Mouse (Mus musculus) hindbrain, embryonic 14.5 days (tissue): ENCODE results near the gene Prkch. TPM values are rescaled to one million over a fixed set of nuclear protein-coding genes. Genes with fewer than 3 reads are reported as not detected.
"Not testable (repeated sequence)": the region's sequence is repeated elsewhere in the genome, so short reads cannot be mapped to it uniquely, and the experiment has no call there.

Source experiments
- ATAC-seq: fragments of 200-750 bp; cut with Nextera tagmentation; 2 replicates; pipeline ENCODE4 v1.8.0; 2017; ENCODE audit warnings: moderate number of reproducible peaks, mild to moderate bottlenecking, moderate TSS enrichment, moderate library complexity; ENCODE audit not compliant: low FRiP score
- DNase-seq: peaks from one replicate; pipeline ENCODE4 v3.0.0-alpha.2; 2015; ENCODE audit warnings: low spot score
- H3K27ac ChIP-seq: fragments of 300-500 bp; sonication (generic); 2 replicates; pipeline ENCODE4 v1.5.1; 2014; ENCODE audit warnings: mild to moderate bottlenecking, moderate library complexity
- H3K27me3 ChIP-seq: fragments of 300-500 bp; sonication (generic); 2 replicates; pipeline ENCODE4 v1.6.1; 2014; ENCODE audit warnings: mild to moderate bottlenecking, low read length, mixed read lengths; ENCODE audit not compliant: control insufficient read depth, insufficient read depth
- H3K36me3 ChIP-seq: fragments of 300-500 bp; sonication (generic); replicated peaks from 2 replicates; pipeline ENCODE4 v1.6.1; 2014; ENCODE audit not compliant: control insufficient read depth, insufficient read depth
- H3K4me1 ChIP-seq: fragments of 300-500 bp; sonication (generic); replicated peaks from 2 replicates; pipeline ENCODE4 v1.6.1; 2014; ENCODE audit warnings: antibody characterized with exemption, low read length, mixed read lengths; ENCODE audit not compliant: control insufficient read depth, insufficient read depth
- H3K4me2 ChIP-seq: fragments of 300-500 bp; sonication (generic); replicated peaks from 2 replicates; pipeline ENCODE4 v1.6.1; 2014; ENCODE audit warnings: mild to moderate bottlenecking, moderate library complexity
- H3K4me3 ChIP-seq: fragments of 300-500 bp; sonication (generic); replicated peaks from 2 replicates; pipeline ENCODE4 v1.5.1; 2014; ENCODE audit warnings: mild to moderate bottlenecking, low read length
- H3K9ac ChIP-seq: fragments of 300-500 bp; sonication (generic); 2 replicates; pipeline ENCODE4 v1.6.1; 2014
- H3K9me3 ChIP-seq: fragments of 300-500 bp; sonication (generic); 2 replicates; pipeline ENCODE4 v1.6.1; 2016; ENCODE audit warnings: low read length; ENCODE audit not compliant: control insufficient read depth
- whole genome bisulfite sequencing: fragments of 180-500 bp; shearing (Covaris S2); extraction: QIAGEN DNeasy Blood & Tissue Kit; methylation state at CpG from one replicate; pipeline ENCODE4 v1.1.7; 2014; 5-methylcytosine and 5-hydroxymethylcytosine counted together
- polyA plus RNA-seq: library from polyadenylated mRNA; unstranded; fragments of >200 nt; fragmentation: Nextera tagmentation; extraction: Ambion mirVana; gene quantifications from 2 replicates; pipeline ENCODE4 v1.2.1, GENCODE M21; 2014

Prkch gene
- polyA plus RNA-seq: 9.8 and 9.9 TPM in 2 replicates

DNA sequence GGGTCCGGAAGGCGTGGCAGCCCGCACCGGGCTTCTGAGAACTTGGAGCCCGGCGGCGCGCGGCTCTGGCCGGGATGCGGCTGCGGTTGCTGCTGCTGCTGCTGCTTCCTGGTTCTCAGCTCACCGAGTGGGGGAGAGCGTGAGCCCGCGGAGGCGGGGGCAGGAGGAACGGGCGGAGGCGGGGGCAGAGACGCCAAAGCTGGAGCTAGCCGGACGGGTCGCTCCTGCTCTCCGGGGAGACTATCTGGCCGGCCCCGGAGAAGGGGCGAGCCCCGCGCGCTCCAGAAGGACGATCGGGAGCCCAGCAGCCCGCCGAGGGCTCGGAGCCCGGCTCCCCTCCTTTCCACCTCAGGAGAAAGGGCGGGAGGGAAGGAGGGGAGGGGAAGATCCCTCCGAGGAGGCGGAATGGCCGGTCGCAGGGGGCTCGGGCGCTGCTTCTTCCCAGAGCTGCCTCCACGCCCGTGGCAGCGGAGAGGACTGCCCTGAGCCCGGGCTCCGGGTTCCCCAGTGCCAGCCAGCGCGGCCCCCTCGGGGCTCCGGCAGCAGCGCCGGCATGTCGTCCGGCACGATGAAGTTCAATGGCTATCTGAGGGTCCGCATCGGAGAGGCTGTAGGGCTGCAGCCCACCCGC lies at the start of gene Prkch:
Prkch (plus strand) TSS at position 187 of the 631 bp plus-strand sequence.
- Histone ChIP-seq H3K4me2 (peak within 1 kb of the TSS; percentile 92), H3K36me3 (no peaks in the 10 kb centered on the region), H3K27me3 (peaks cover 33% of the 10 kb centered on the region), H3K9me3 (no peaks in the 10 kb centered on the region), H3K27ac (peak within 1 kb of the TSS; percentile 73), H3K9ac (peak within 1 kb of the TSS; percentile 78), H3K4me1 (peaks cover 15% of the 10 kb centered on the region), H3K4me3 (peak within 1 kb of the TSS; percentile 82)
- ATAC-seq: peak; percentile 89
- 0% methylated on average over 51 of the region's 61 CpGs for WGBS
- peak; percentile 74 for DNase-seq

DNA sequence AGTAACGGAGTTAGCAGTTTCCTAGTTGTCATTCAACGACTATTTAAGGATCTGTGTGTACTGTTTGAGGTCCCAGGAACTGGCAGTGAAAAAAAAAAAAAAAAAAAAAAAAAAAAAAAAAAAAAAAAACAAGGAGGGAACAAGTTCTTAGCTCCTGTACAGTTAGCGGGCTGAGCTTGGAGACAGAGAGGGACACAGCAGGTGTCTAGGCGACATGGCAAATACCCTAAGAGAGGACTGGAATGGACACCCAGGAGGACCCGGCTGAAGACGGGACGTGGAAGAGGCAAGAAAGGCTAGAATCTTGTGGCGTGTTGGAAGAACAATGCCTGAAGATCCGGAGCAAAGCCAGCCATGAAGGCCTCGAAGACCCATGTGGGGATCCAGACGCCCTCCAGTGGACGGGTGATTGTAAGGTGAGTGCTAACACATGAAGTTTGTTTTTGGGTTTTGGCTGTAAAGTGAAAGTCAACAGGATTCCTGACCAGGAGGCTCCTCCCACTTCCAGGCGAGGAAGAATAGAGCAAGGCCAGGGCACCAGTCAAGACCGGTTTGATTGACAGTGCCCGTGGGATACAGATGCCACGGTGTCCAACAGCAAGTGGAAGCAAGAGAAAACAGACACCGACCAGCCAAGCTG lies 47.0 kb upstream of the Prkch start:
- Histone ChIP-seq H3K27me3 (peaks cover 9% of the 10 kb centered on the region), H3K36me3 (no peaks in the 10 kb centered on the region), H3K4me3 (no peak overlapping the region), H3K4me1 (no peaks in the 10 kb centered on the region), H3K9ac (no peak overlapping the region), H3K27ac (no peak overlapping the region), H3K4me2 (no peak overlapping the region), H3K9me3 (no peaks in the 10 kb centered on the region)
- WGBS: 26% methylated on average over 17 of the region's 17 CpGs
- DNase-seq (no peak), ATAC-seq (no peak)

DNA sequence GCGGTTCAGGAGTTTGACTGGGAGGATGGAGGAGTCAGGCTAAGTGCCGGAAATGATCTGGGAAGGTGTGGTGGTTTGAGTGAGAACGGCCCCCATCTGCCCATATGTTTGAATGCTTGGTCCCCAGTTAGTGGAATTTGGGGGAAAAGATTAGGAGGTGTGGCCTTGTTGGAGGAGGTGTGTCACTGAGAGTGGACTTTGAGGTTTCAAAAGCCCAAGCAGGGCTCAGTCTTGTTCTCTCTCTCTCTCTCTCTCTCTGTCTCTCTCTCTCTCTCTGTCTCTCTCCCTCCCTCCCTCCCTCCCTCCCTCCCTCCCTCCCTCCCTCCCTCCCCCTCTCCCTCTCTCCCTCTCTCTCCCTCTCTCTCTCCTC lies 46.5 kb upstream of the Prkch start:
- WGBS: 46% methylated on average over 3 of the region's 3 CpGs

DNA sequence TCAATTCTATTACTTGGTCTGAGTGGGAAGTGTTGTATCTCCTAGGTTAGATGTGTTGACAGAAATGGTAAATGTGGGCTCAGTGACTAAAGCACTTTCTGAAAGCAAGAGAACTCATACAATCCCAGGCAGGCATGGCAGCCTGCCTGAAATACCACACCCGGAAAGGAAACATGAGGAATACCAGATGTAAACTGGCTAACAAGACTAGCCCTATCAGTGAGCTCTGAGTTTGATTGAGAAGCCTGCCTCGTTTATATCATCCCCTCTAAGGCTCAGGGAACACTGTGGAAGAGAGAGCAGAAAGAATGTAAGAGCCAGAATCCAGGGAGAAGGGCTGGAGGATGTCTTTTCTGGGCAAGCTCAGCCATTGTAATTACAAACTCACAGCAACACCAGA lies 45.4 kb upstream of the Prkch start:
- no peaks in the 10 kb centered on the region for H3K4me1 ChIP-seq
- no peaks in the 10 kb centered on the region for H3K9me3 ChIP-seq
- no peak overlapping the region for H3K4me3 ChIP-seq
- H3K4me2 ChIP-seq: no peak overlapping the region
- no peaks in the 10 kb centered on the region for H3K36me3 ChIP-seq
- DNase-seq (no peak), ATAC-seq (no peak)
- WGBS: 37% methylated on average over 2 of the region's 2 CpGs
- H3K27ac ChIP-seq: no peak overlapping the region
- peaks cover 25% of the 10 kb centered on the region for H3K27me3 ChIP-seq
- H3K9ac ChIP-seq: no peak overlapping the region

More for the DNA sequence above, 46.5 kb upstream of the Prkch start:
- H3K27ac ChIP-seq, H3K4me1 ChIP-seq, H3K4me3 ChIP-seq, H3K4me2 ChIP-seq, H3K9me3 ChIP-seq, DNase-seq, H3K36me3 ChIP-seq, ATAC-seq, H3K9ac ChIP-seq: not testable (repeated sequence)
- peaks cover 14% of the 10 kb centered on the region for H3K27me3 ChIP-seq

DNA sequence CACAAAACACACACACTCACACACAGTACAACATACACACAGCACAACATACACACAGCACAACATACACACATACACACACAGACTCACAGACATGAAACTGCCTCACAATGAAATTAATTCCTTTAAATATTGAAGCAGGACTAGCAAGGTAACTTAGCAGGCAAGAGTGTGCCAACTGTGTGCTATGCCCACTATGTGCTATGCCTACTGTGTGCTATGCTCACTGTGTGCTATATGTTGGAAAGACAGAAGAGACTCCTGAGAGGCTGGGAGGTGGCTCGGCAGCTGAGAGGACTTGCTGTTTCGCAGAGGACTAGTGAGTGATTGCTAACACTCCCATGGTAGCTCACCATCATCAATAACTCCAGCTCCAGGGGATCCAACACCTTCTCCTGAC lies 44.2 kb upstream of the Prkch start:
- ATAC-seq (no peak), DNase-seq (no peak)
- H3K4me2 ChIP-seq: no peak overlapping the region
- peaks cover 37% of the 10 kb centered on the region for H3K27me3 ChIP-seq
- H3K36me3 ChIP-seq: no peaks in the 10 kb centered on the region
- H3K9ac ChIP-seq: no peak overlapping the region
- no peak overlapping the region for H3K4me3 ChIP-seq
- H3K27ac ChIP-seq: no peak overlapping the region
- peaks cover 2% of the 10 kb centered on the region; the same call in 1 of the 2 replicates for H3K4me1 ChIP-seq
- no peaks in the 10 kb centered on the region for H3K9me3 ChIP-seq
- 86% methylated on average over 2 of the region's 2 CpGs for WGBS

DNA sequence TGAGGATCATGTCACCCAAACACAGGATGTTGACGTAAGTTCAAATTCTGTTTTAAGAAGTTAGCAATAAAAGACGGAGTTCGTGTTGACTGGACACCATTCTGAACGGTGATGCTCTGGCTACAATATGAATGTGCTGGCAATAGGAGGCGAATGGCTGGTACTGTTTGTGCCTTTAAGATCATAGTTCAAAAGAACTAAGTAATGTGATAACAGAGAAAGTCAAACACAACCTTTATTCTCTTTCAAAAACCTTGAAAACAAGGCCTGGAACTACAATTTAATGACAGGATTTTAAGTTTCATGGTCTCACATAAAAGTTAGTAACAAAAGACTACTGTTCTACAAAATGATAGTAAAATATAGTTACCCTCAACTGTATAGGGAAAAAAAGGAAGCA lies 41.4 kb upstream of the Prkch start:
- H3K27me3 ChIP-seq: peaks cover 65% of the 10 kb centered on the region

DNA sequence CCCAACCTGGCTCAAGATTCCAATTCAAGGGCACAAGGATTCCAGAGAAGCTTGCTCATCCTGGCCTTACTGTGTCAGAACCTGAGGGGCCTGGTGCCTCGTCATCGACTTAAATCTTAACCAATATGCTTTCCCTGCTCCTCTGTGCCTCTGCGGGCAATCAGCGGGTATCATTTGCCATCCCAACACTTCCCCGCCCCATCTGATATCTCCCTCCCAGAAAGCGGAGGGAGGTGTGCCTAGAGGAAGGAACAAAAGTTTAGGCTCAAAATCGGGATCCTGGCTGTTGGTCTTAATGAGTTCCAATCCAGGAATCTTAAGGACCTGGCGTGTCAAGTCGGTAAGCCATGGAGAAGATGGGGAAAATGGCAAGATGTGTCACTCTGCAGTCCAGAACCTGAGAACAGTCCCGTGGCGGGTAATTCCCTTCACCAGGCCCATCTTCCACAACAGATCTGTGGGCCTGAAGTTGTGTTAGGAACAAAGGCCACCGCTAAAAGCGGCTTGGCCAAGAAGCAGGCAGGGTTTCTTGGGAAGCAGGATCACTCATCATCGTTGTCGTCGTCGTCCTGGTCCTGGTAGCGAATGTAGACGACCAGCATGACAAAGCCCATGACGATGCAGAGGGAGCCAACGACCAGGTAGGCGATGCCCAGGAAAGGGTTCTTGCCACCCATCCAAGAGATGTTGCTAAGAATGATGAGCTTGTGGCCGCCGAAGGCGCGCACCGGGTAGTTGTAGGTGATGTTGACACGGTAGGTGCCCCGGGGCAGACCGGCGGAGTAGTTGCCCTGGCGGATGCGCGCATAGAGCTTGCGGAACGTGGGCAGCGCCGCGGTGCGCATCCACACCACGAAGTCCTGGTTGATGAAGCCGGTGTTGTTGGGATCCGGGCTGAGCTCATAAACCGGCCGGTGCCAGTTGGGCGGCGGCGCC lies 39.6 kb upstream of the Prkch start:
- Histone ChIP-seq H3K9ac (0 out of 2 replicates have a peak overlapping the region, but pooled peaks have one; percentile 28), H3K36me3 (no peaks in the 10 kb centered on the region), H3K27ac (no peak overlapping the region), H3K27me3 (peaks cover 82% of the 10 kb centered on the region), H3K9me3 (no peaks in the 10 kb centered on the region), H3K4me1 (peaks cover 12% of the 10 kb centered on the region; the same call in 1 of the 2 replicates), H3K4me3 (peak overlapping the region; percentile 36), H3K4me2 (peak overlapping the region; percentile 51)
- ATAC-seq: no peak
- WGBS: 16% methylated on average over 48 of the region's 48 CpGs
- peak; percentile 28 for DNase-seq

More for the DNA sequence above, 41.4 kb upstream of the Prkch start:
- Histone ChIP-seq H3K36me3 (no peaks in the 10 kb centered on the region), H3K9me3 (no peaks in the 10 kb centered on the region), H3K4me1 (peaks cover 12% of the 10 kb centered on the region; the same call in 1 of the 2 replicates), H3K27ac (no peak overlapping the region), H3K9ac (no peak overlapping the region), H3K4me3 (no peak overlapping the region), H3K4me2 (no peak overlapping the region)
- 91% methylated on average over 5 of the region's 5 CpGs for WGBS
- DNase-seq (no peak), ATAC-seq (no peak)

DNA sequence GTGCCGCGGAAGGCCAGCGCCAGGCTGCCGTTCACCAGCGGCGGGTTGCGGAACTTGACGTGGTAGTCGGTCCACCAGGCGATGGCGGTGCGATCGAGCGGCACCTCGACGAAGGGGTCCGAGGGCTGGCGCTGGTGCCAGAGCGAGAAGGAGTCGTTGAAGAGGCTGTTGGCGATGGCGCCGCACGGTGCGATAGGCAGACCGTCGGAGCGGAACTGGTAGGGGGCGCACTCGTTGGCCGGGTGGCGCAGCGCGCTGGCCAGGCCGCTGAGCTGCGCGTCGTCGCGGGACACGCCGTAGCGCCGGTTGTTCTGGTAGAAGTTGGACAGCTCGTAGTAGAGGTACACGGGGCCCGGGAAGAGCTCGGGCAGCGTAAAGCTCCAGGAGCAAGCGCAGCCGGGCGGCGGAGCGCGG lies 38.9 kb upstream of the Prkch start:
- peak; percentile 43; the same call in 1 of the 2 replicates for ATAC-seq
- Histone ChIP-seq H3K9me3 (no peaks in the 10 kb centered on the region), H3K36me3 (no peaks in the 10 kb centered on the region), H3K4me3 (peak overlapping the region; percentile 36), H3K27ac (no peak overlapping the region), H3K9ac (0 out of 2 replicates have a peak overlapping the region, but pooled peaks have one; percentile 28), H3K4me2 (peak overlapping the region; percentile 51), H3K27me3 (peaks cover 89% of the 10 kb centered on the region), H3K4me1 (peaks cover 12% of the 10 kb centered on the region; the same call in 1 of the 2 replicates)
- no peak for DNase-seq
- 1% methylated on average over 55 of the region's 55 CpGs for WGBS
